Mouse (Mus musculus) frontal cortex, adult (tissue): ENCODE data around the gene Rhov.

Experiments used
- ATAC-seq: cut with Nextera tagmentation; 2 replicates; pipeline ENCODE4 v1.9.2; 2017; ENCODE audit warnings: mild to moderate bottlenecking, moderate library complexity, mixed read lengths; ENCODE audit not compliant: low TSS enrichment

The Rhov gene

GRCm38 (mm10) chr2:119270643-119271331, at the start of gene Rhov:
TSS of gene Rhov (minus strand) at chr2:119271272.
- peak; percentile 91 for ATAC-seq

- no peak for ATAC-seq
Observed at GRCm38 (mm10) chr2:119320571-119320970, 49.5 kb upstream of the Rhov start.

DNA sequence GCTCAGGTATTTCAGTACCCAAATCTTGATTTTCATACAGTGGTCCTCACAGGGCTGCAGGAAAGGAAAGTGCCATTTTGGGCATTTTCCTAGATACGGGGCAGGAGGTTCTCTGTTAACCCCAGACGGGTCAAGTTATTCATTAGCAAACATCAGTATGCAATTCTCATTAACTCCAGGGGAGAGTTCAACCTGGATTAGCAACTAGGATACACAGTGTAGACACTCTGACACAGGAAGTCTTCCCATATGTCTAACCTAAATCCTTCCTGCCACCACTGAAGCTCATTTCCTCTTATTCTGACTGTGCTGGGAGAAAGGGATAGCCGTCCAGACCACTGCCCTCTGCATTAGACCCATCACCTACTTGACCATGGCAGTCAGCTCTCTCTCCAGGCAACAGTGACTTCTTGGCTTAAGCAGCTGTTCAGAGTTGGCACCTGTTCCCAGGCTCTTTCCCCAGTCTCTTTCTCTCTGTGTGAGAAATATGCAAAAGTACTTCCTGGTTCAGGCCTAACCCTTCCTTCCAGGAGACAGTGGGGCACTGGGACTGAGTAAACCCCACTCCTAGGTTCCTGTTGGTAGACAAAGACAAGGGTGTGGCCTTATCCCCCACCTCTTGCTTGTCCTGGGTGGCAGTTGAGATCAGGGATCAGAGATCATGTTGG, 47.1 kb upstream of the Rhov start:
- no peak for ATAC-seq

GRCm38 (mm10) chr2:119314742-119315310, 43.8 kb upstream of the Rhov start:
- ATAC-seq: 0 out of 2 replicates have a peak, but pooled peaks have one; percentile 34

GRCm38 (mm10) chr2:119313780-119314479, 42.9 kb upstream of the Rhov start:
- ATAC-seq: no peak

GRCm38 (mm10) chr2:119312380-119312958, 41.4 kb upstream of the Rhov start:
- no peak for ATAC-seq

DNA sequence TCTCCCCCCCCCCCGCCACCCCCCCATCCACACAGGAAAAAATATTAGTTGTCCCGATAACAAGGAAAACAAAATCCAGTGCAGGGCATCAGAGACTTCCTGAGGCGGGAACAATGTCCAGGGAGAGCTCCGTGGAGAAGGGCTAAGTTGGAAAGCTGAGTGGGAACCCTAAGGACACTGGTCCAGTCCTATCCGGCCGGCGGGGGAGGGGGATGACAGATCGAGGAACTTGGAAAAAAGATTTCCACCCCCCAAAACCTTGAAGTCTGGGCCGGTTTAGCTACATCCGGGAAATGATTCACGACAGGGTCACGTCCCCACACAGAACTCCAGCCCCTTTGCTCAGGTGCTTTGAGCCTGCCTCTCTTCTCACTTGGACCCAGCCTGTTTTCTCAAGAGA, 40.5 kb upstream of the Rhov start:
- ATAC-seq: no peak

DNA sequence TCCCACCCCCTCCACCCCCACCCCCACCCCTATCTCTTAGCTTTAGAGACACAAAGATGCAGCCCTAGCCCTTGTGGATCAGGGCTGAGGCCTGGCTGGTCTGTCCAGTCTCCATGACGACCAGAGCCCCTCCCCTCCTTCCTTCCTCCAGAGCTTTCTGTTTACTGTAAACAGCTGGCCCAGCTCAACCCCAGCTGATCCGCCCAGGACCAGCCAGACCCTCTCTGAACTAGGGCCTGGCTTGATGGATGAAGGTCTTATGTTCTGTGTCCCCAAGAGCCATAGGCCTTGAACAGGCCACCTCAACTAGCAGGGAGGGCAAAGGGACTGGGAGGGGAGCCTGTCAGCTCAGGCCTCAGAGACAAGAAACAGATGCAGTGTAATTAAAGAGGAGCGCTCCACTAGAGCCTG, 33.7 kb upstream of the Rhov start:
- no peak for ATAC-seq

DNA sequence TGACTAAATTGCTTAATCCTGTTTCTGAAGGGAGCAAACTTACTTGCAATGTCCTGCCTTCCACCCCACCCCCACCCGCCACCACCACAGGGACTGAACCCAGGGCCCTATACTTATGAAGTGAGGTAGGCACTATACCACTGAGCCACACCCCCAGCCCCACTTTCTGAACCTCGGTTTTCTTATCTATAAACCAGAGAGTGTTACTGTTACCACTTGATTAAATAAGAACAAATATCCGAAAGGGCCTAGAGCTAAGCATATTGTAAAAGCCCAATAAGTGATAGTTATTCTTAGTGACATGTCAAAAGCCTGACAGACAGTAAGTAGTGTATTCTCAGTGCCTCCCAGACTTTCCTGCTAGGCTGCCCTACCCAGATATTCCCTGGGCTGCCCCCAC, 33.3 kb upstream of the Rhov start:
- no peak for ATAC-seq

DNA sequence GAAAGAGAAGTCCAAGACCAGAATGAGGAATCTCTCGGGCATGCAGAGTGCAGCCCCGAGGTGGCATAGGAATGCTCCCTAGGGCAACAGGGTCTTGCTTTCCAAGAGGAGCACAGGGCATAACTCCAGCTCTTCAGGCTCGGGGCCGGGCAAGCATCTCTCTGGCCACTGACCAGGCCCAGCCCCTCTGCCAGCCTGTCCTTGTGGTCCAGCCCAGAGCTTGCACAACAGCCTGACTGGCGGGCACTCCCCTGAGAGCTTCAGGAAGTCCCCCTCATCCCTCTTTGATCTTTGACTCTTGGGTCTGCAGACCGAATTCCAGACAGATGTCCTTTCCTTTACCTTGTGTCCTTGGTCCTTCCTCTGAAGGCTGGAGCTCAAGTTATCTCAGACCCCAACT, 31.8 kb upstream of the Rhov start:
- no peak for ATAC-seq

GRCm38 (mm10) chr2:119300819-119301493, 29.9 kb upstream of the Rhov start:
- ATAC-seq: peak; percentile 10; the same call in 1 of the 2 replicates

- ATAC-seq: peak; percentile 67
Observed at GRCm38 (mm10) chr2:119299981-119300818, 29.1 kb upstream of the Rhov start.

DNA sequence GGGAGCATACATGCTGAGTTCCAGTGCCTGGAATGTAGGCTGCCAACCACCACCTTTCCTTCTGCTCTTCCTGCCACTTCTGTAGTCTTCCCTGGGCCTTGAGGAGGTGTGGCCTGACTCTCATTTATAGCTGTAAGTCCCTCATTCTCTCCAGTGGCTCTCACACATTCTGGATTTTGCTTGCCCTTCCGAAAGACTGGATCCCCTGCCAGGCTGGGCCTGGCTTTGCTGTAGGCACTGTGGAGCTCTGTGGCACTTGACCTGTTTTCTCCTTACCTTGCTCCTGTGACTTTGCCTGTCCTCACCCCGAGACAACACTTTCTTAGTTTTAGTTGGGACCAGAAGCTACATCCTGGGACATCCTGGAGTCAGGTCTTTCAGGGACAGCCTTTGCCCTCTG, 27.8 kb upstream of the Rhov start:
- ATAC-seq: no peak

GRCm38 (mm10) chr2:119298330-119298729, 27.3 kb upstream of the Rhov start:
- no peak for ATAC-seq

- ATAC-seq: no peak
Observed at GRCm38 (mm10) chr2:119297506-119297905, 26.4 kb upstream of the Rhov start.

DNA sequence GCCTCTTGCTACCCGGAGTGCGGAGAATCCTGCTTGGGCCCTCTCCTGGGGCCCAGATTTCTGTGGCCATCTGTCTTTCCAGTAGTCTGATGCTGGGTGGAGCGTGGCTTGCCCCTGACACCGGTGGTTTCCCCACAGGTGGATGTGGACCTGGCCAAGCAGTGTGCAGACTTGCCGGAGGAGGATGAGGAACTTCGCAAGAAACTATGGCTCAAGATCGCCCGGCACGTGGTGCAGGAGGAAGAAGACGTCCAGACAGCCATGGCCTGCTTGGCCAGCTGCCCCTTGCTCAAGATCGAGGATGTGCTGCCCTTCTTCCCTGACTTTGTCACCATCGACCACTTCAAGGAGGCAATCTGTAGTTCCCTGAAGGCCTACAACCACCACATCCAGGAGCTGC, 25.7 kb upstream of the Rhov start:
- ATAC-seq: no peak

DNA sequence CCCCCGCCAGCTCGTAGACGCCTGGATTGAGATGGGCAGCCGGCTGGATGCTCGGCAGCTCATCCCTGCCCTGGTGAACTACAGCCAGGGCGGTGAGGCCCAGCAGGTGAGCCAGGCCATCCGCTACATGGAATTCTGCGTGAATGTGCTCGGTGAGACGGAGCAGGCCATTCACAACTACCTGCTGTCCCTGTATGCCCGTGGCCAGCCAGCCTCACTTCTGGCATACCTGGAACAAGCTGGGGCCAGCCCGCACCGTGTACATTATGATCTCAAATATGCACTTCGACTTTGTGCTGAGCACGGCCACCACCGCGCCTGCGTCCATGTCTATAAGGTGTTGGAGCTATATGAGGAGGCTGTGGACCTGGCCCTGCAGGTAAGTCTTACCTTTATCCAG, 23.3 kb upstream of the Rhov start:
- no peak for ATAC-seq

GRCm38 (mm10) chr2:119293776-119294390, 22.8 kb upstream of the Rhov start:
- ATAC-seq: no peak

GRCm38 (mm10) chr2:119293311-119293710, 22.2 kb upstream of the Rhov start:
- ATAC-seq: no peak

GRCm38 (mm10) chr2:119292852-119293251, 21.8 kb upstream of the Rhov start:
- ATAC-seq: no peak
